Mouse (Mus musculus): Measurements from ENCODE around the gene Cdc42bpg. TPM values are rescaled to one million over a fixed set of nuclear protein-coding genes. Genes with fewer than 3 reads are reported as not detected.

Gene Cdc42bpg
- polyA plus RNA-seq, 1 experiment from 2014 or later = 0.56 TPM

DNA sequence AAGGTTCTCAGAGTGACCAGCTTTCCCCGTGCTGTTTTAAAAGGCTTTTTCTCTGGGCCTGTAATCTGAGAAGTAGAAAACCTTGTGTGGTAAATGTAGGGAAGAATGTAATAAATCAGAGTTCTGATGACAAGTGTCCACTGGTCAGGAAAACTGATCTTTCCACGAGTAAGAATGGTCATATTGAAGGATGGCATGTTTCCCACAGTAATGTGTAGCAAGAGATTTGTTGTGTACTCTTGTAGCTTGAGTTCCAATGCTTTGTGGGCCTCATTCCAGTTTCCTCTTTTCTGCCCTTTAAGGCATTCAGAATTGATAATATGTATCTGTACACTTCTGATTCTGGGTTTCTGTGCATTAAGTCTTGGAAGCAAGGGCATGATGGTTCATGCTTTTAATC lies 58.6 kb downstream of the Cdc42bpg start:
- H3K36me3 ChIP-seq (replicated peaks; ENCODE audit: control insufficient read depth, insufficient read depth) = peaks cover 54% of the 10 kb centered on the region

DNA sequence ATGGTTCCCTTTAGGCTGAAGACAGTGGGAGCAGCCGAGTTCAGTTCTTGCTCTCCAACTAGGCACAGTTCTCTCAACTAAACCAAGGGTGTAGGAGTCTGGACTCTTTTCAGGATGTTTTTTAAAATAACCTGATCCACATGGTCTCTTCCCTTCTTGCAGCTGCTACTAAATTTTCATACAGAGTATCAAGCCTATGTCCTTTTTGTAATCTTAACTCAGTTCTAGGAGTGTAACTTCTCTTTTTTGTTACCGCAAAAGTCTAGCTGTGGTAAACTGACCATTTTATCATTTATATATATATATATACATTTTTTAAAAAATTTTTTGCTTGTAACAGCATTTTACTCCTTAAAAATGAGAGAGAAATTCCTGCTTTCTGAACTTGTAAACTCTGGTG lies 63.9 kb downstream of the Cdc42bpg start:
- Histone ChIP-seq H3K4me1 (replicated peaks; ENCODE audit: control insufficient read depth, insufficient read depth, low read length) (peaks cover 6% of the 10 kb centered on the region), H3K4me3 (replicated peaks; ENCODE audit: low read length) (no peak overlapping the region), H3K27me3 (ENCODE audit: control insufficient read depth, insufficient read depth, low read length) (no peaks in the 10 kb centered on the region), H3K27ac (no peak overlapping the region), H3K36me3 (replicated peaks; ENCODE audit: control insufficient read depth, insufficient read depth) (peaks cover 99% of the 10 kb centered on the region), H3K9me3 (ENCODE audit: control insufficient read depth, low read length) (no peaks in the 10 kb centered on the region), H3K4me2 (replicated peaks) (no peak overlapping the region), H3K9ac (no peak overlapping the region)
- ATAC-seq (ENCODE audit: low FRiP score) = no peak
- 94% methylated on average over 2 of the region's 2 CpGs for WGBS
- no peak for DNase-seq (ENCODE audit: low spot score)

More for the DNA sequence above, 58.6 kb downstream of the Cdc42bpg start:
- Histone ChIP-seq H3K27ac (no peak overlapping the region), H3K4me3 (replicated peaks; ENCODE audit: low read length) (peak overlapping the region; percentile 94), H3K27me3 (ENCODE audit: control insufficient read depth, insufficient read depth, low read length) (no peaks in the 10 kb centered on the region), H3K4me1 (replicated peaks; ENCODE audit: control insufficient read depth, insufficient read depth, low read length) (peaks cover 19% of the 10 kb centered on the region), H3K9me3 (ENCODE audit: control insufficient read depth, low read length) (no peaks in the 10 kb centered on the region), H3K9ac (peak overlapping the region; percentile 95), H3K4me2 (replicated peaks) (peak overlapping the region; percentile 83)
- WGBS = 2% methylated on average over 2 of the region's 2 CpGs
- no peak for ATAC-seq (ENCODE audit: low FRiP score)
- DNase-seq (ENCODE audit: low spot score) = no peak

DNA sequence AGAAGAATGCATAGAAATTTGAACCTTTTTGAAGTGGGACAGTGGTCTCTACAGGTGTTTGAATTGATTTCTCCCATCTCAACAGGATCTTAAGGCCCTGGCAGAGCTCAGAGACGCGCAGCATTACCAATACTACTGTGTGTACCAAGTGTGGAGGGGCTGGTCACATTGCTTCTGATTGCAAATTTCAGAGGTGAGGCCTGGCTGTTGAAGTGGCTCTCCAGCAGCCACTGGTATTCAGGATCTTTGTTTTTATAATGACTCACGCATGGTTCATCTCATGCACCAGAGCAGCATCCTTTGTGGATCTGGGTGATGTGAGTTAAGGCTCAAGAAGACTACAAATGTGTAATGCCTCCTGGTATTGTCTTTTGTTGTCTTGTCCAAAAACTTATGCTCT lies 66.2 kb downstream of the Cdc42bpg start:
- Histone ChIP-seq H3K4me1 (replicated peaks; ENCODE audit: control insufficient read depth, insufficient read depth, low read length) (no peaks in the 10 kb centered on the region; the same call in 1 of the 2 replicates), H3K36me3 (replicated peaks; ENCODE audit: control insufficient read depth, insufficient read depth) (peaks cover 100% of the 10 kb centered on the region), H3K4me3 (replicated peaks; ENCODE audit: low read length) (no peak overlapping the region), H3K9ac (no peak overlapping the region), H3K4me2 (replicated peaks) (no peak overlapping the region), H3K27ac (no peak overlapping the region), H3K27me3 (ENCODE audit: control insufficient read depth, insufficient read depth, low read length) (no peaks in the 10 kb centered on the region), H3K9me3 (ENCODE audit: control insufficient read depth, low read length) (no peaks in the 10 kb centered on the region)
- ATAC-seq (ENCODE audit: low FRiP score) (no peak), DNase-seq (ENCODE audit: low spot score) (no peak)
- WGBS = 93% methylated on average over 3 of the region's 3 CpGs

DNA sequence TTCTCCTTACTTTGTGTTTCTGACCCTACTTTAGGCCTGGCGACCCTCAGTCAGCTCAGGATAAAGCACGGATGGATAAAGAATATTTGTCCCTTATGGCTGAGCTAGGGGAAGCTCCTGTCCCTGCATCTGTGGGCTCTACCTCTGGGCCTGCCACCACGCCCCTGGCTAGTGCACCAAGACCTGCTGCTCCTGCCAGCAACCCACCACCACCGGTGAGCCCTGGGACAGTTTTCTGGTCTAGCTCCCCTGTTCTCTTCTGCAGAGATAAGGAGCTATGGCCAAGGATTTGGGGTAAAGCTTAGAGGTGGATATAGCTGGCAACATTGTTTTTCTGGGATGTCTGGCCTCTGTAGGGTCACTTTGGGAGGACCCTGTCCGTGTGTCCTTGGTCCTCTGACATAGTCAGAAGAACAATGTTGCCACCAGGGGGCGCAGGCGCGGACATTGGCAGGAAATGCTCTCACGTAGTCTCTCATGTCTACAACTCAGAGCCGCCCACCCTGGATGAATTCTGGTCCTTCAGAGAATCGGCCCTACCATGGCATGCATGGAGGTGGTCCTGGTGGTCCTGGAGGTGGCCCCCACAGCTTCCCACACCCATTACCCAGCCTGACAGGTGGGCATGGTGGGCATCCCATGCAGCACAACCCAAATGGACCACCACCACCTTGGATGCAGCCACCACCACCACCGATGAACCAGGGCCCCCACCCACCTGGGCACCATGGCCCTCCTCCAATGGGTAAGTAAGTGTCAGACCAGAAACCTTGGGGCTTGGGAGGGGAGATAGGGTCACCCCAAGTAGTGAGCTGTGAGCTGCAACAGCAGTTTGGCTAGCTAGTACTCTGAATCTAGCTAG lies 67.5 kb downstream of the Cdc42bpg start:
- no peak overlapping the region for H3K9ac ChIP-seq
- H3K27me3 ChIP-seq (ENCODE audit: control insufficient read depth, insufficient read depth, low read length) = no peaks in the 10 kb centered on the region
- H3K9me3 ChIP-seq (ENCODE audit: control insufficient read depth, low read length) = no peaks in the 10 kb centered on the region
- no peak overlapping the region for H3K4me3 ChIP-seq (replicated peaks; ENCODE audit: low read length)
- H3K36me3 ChIP-seq (replicated peaks; ENCODE audit: control insufficient read depth, insufficient read depth) = peaks cover 100% of the 10 kb centered on the region
- H3K27ac ChIP-seq = no peak overlapping the region
- ATAC-seq (ENCODE audit: low FRiP score) (peak; percentile 25; the same call in 1 of the 2 replicates), DNase-seq (ENCODE audit: low spot score) (peak; percentile 77)
- H3K4me2 ChIP-seq (replicated peaks) = no peak overlapping the region
- H3K4me1 ChIP-seq (replicated peaks; ENCODE audit: control insufficient read depth, insufficient read depth, low read length) = no peaks in the 10 kb centered on the region; the same call in 1 of the 2 replicates
- WGBS = 68% methylated on average over 12 of the region's 12 CpGs

DNA sequence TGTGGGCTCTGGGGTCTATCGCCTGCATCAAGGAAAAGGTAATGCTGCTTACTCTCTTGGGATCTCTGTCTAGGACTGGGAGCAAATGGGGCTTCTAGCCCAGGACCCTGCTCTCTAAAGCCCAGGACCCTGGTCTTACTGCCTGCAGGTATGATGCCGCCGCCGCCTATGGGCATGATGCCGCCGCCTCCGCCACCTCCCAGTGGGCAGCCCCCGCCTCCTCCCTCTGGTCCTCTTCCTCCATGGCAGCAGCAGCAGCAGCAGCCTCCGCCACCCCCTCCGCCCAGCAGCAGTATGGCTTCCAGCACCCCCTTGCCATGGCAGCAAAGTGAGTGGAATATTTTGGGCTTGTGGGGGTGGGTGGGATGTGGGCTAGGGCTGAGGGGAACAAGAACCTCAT lies 68.3 kb downstream of the Cdc42bpg start:
- ATAC-seq (ENCODE audit: low FRiP score) (no peak), DNase-seq (ENCODE audit: low spot score) (no peak)
- peaks cover 94% of the 10 kb centered on the region for H3K36me3 ChIP-seq (replicated peaks; ENCODE audit: control insufficient read depth, insufficient read depth)
- no peak overlapping the region for H3K27ac ChIP-seq
- 95% methylated on average over 10 of the region's 10 CpGs for WGBS
- H3K9ac ChIP-seq = no peak overlapping the region
- no peak overlapping the region for H3K4me3 ChIP-seq (replicated peaks; ENCODE audit: low read length)
- no peak overlapping the region for H3K4me2 ChIP-seq (replicated peaks)
- no peaks in the 10 kb centered on the region; the same call in 1 of the 2 replicates for H3K4me1 ChIP-seq (replicated peaks; ENCODE audit: control insufficient read depth, insufficient read depth, low read length)
- H3K27me3 ChIP-seq (ENCODE audit: control insufficient read depth, insufficient read depth, low read length) = no peaks in the 10 kb centered on the region
- H3K9me3 ChIP-seq (ENCODE audit: control insufficient read depth, low read length) = no peaks in the 10 kb centered on the region

MicroRNAs encoded within 50 kb of the gene (microRNA counts, 519-probe panel; counts per million panel counts)
- not detected for microRNA mmu-miR-192

Small RNA genes within 50 kb of the gene (microRNA-seq; reads per million reads assigned to microRNA genes)
- gene Mir192 = 89.4 reads per million, percentile 50 among the genes with 10 or more reads in this experiment
- gene Mir194-2 = 93.8 reads per million, percentile 51 among the genes with 10 or more reads in this experiment
- gene Mir6989 = 0.48 reads per million

Other genes with a start within 250 kb of the Cdc42bpg start
- 64.2 and 64.5 TPM in 2 replicates for gene Mrpl49, start 248.7 kb upstream of the Cdc42bpg start, polyA plus RNA-seq (2014; fragmentation: Nextera tagmentation; extraction: Ambion mirVana)
- gene Fau, start 248.6 kb upstream of the Cdc42bpg start, polyA plus RNA-seq (2014; fragmentation: Nextera tagmentation; extraction: Ambion mirVana) = 537 and 672 TPM in 2 replicates
- gene Znhit2, start 245.3 kb upstream of the Cdc42bpg start, polyA plus RNA-seq (2014; fragmentation: Nextera tagmentation; extraction: Ambion mirVana) = 35.3 and 36.3 TPM in 2 replicates
- gene Tm7sf2, start 238.1 kb upstream of the Cdc42bpg start, polyA plus RNA-seq (2014; fragmentation: Nextera tagmentation; extraction: Ambion mirVana) = 58.9 and 59.8 TPM in 2 replicates
- 71.7 and 74.2 TPM in 2 replicates for gene Vps51, start 229.2 kb upstream of the Cdc42bpg start, polyA plus RNA-seq (2014; fragmentation: Nextera tagmentation; extraction: Ambion mirVana)
- not detected in 2 replicates for gene Tmem262, start 226.4 kb upstream of the Cdc42bpg start, polyA plus RNA-seq (2014; fragmentation: Nextera tagmentation; extraction: Ambion mirVana)
- gene Gm28374, start 224.2 kb upstream of the Cdc42bpg start, polyA plus RNA-seq (2014; fragmentation: Nextera tagmentation; extraction: Ambion mirVana) = 1.0 and 1.2 TPM in 2 replicates
- 75.1 and 75.4 TPM in 2 replicates for gene Zfpl1, start 221.5 kb upstream of the Cdc42bpg start, polyA plus RNA-seq (2014; fragmentation: Nextera tagmentation; extraction: Ambion mirVana)
- 6.3 and 6.8 TPM in 2 replicates for gene Cdca5, start 221.5 kb upstream of the Cdc42bpg start, polyA plus RNA-seq (2014; fragmentation: Nextera tagmentation; extraction: Ambion mirVana)
- not detected in 2 replicates for gene AC131692.1, start 212.0 kb upstream of the Cdc42bpg start, polyA plus RNA-seq (2014; fragmentation: Nextera tagmentation; extraction: Ambion mirVana)
- 0.52 and 0.59 TPM in 2 replicates for gene Naaladl1, start 200.7 kb upstream of the Cdc42bpg start, polyA plus RNA-seq (2014; fragmentation: Nextera tagmentation; extraction: Ambion mirVana)
- gene Sac3d1, start 187.8 kb upstream of the Cdc42bpg start, polyA plus RNA-seq (2014; fragmentation: Nextera tagmentation; extraction: Ambion mirVana) = 51.3 and 54.5 TPM in 2 replicates
- gene Snx15, start 178.2 kb upstream of the Cdc42bpg start, polyA plus RNA-seq (2014; fragmentation: Nextera tagmentation; extraction: Ambion mirVana) = 59.6 and 60.8 TPM in 2 replicates
- gene Batf2, start 165.5 kb upstream of the Cdc42bpg start, polyA plus RNA-seq (2014; fragmentation: Nextera tagmentation; extraction: Ambion mirVana) = not detected in 2 replicates
- gene Arl2, start 164.9 kb upstream of the Cdc42bpg start, polyA plus RNA-seq (2014; fragmentation: Nextera tagmentation; extraction: Ambion mirVana) = 114 and 117 TPM in 2 replicates
- gene Majin, start 122.1 kb upstream of the Cdc42bpg start, polyA plus RNA-seq (2014; fragmentation: Nextera tagmentation; extraction: Ambion mirVana) = not detected in 2 replicates
- gene Gpha2, start 80.1 kb upstream of the Cdc42bpg start, polyA plus RNA-seq (2014; fragmentation: Nextera tagmentation; extraction: Ambion mirVana) = not detected in 2 replicates
- gene Ppp2r5b, start 70.6 kb upstream of the Cdc42bpg start, polyA plus RNA-seq (2014; fragmentation: Nextera tagmentation; extraction: Ambion mirVana) = 140 and 158 TPM in 2 replicates
- 14.5 and 14.8 TPM in 2 replicates for gene Atg2a, start 64.8 kb upstream of the Cdc42bpg start, polyA plus RNA-seq (2014; fragmentation: Nextera tagmentation; extraction: Ambion mirVana)
- 80.0 and 84.9 TPM in 2 replicates for gene Ehd1, start 29.7 kb upstream of the Cdc42bpg start, polyA plus RNA-seq (2014; fragmentation: Nextera tagmentation; extraction: Ambion mirVana)
- 46.7 and 51.5 TPM in 2 replicates for gene Men1, start 28.5 kb downstream of the Cdc42bpg start, polyA plus RNA-seq (2014; fragmentation: Nextera tagmentation; extraction: Ambion mirVana)
- 12.4 and 15.4 TPM in 2 replicates for gene Map4k2, start 34.7 kb downstream of the Cdc42bpg start, polyA plus RNA-seq (2014; fragmentation: Nextera tagmentation; extraction: Ambion mirVana)
- gene Sf1, start 57.2 kb downstream of the Cdc42bpg start, polyA plus RNA-seq (2014; fragmentation: Nextera tagmentation; extraction: Ambion mirVana) = 103 and 112 TPM in 2 replicates
- 6.2 and 6.8 TPM in 2 replicates for gene Pygm, start 77.9 kb downstream of the Cdc42bpg start, polyA plus RNA-seq (2014; fragmentation: Nextera tagmentation; extraction: Ambion mirVana)
- gene Rasgrp2, start 92.9 kb downstream of the Cdc42bpg start, polyA plus RNA-seq (2014; fragmentation: Nextera tagmentation; extraction: Ambion mirVana) = 89.2 and 111 TPM in 2 replicates
- gene Nrxn2, start 112.3 kb downstream of the Cdc42bpg start, polyA plus RNA-seq (2014; fragmentation: Nextera tagmentation; extraction: Ambion mirVana) = 60.6 and 66.4 TPM in 2 replicates
- gene Slc22a12, start 236.6 kb downstream of the Cdc42bpg start, polyA plus RNA-seq (2014; fragmentation: Nextera tagmentation; extraction: Ambion mirVana) = not detected in 2 replicates

All from hindbrain, embryonic 14.5 days (tissue).